Mouse (Mus musculus): Measurements from ENCODE around the gene Acvr1c. TPM values are rescaled to one million over a fixed set of nuclear protein-coding genes. Genes with fewer than 3 reads are reported as not detected.

Acvr1c gene
- polyA plus RNA-seq, 1 experiment: not detected

GRCm38 (mm10) chr2:58281046-58281445 lies 76.6 kb downstream of the Acvr1c start:
- Histone ChIP-seq H3K27ac (ENCODE audit: insufficient read depth, low read length) (no peak overlapping the region), H3K9me3 (replicated peaks; ENCODE audit: control insufficient read depth, insufficient read depth, low read length, poor library complexity, severe bottlenecking) (no peaks in the 10 kb centered on the region), H3K4me1 (ENCODE audit: control insufficient read depth, insufficient read depth, low read length) (no peaks in the 10 kb centered on the region), H3K27me3 (ENCODE audit: control insufficient read depth, insufficient read depth, low read length, poor library complexity, severe bottlenecking) (no peaks in the 10 kb centered on the region), H3K9ac (ENCODE audit: low read depth, poor library complexity, severe bottlenecking) (no peak overlapping the region), H3K4me3 (ENCODE audit: low read depth, low read length) (no peak overlapping the region), H3K36me3 (ENCODE audit: control insufficient read depth, insufficient read depth, low read length, poor library complexity, severe bottlenecking) (no peaks in the 10 kb centered on the region)
- no peak for TF ChIP-seq POLR2A (IDR thresholded peaks at IDR 0.05; ENCODE audit: insufficient read depth, low read length)
- TF ChIP-seq EP300 (IDR thresholded peaks at IDR 0.05; ENCODE audit: insufficient read depth, low read depth, low read length): no peak

- H3K4me3 ChIP-seq (ENCODE audit: low read depth, low read length): no peak overlapping the region
- no peaks in the 10 kb centered on the region for H3K27me3 ChIP-seq (ENCODE audit: control insufficient read depth, insufficient read depth, low read length, poor library complexity, severe bottlenecking)
- no peaks in the 10 kb centered on the region for H3K9me3 ChIP-seq (replicated peaks; ENCODE audit: control insufficient read depth, insufficient read depth, low read length, poor library complexity, severe bottlenecking)
- TF ChIP-seq CTCF (IDR thresholded peaks at IDR 0.05; ENCODE audit: low read depth, low read length): no peak
- TF ChIP-seq EP300 (IDR thresholded peaks at IDR 0.05; ENCODE audit: insufficient read depth, low read depth, low read length): no peak
- TF ChIP-seq POLR2A (IDR thresholded peaks at IDR 0.05; ENCODE audit: insufficient read depth, low read length): no peak
- H3K27ac ChIP-seq (ENCODE audit: insufficient read depth, low read length): no peak overlapping the region
- no peaks in the 10 kb centered on the region for H3K4me1 ChIP-seq (ENCODE audit: control insufficient read depth, insufficient read depth, low read length)
- H3K36me3 ChIP-seq (ENCODE audit: control insufficient read depth, insufficient read depth, low read length, poor library complexity, severe bottlenecking): no peaks in the 10 kb centered on the region
- H3K9ac ChIP-seq (ENCODE audit: low read depth, poor library complexity, severe bottlenecking): no peak overlapping the region
Measured at GRCm38 (mm10) chr2:58279163-58279562, 78.5 kb downstream of the Acvr1c start.

GRCm38 (mm10) chr2:58276454-58276853 lies 81.2 kb downstream of the Acvr1c start:
- TF ChIP-seq EP300 (IDR thresholded peaks at IDR 0.05; ENCODE audit: insufficient read depth, low read depth, low read length) (no peak), CTCF (IDR thresholded peaks at IDR 0.05; ENCODE audit: low read depth, low read length) (no peak), POLR2A (IDR thresholded peaks at IDR 0.05; ENCODE audit: insufficient read depth, low read length) (no peak)
- H3K27ac ChIP-seq (ENCODE audit: insufficient read depth, low read length): no peak overlapping the region
- H3K4me3 ChIP-seq (ENCODE audit: low read depth, low read length): no peak overlapping the region
- H3K27me3 ChIP-seq (ENCODE audit: control insufficient read depth, insufficient read depth, low read length, poor library complexity, severe bottlenecking): no peaks in the 10 kb centered on the region
- H3K36me3 ChIP-seq (ENCODE audit: control insufficient read depth, insufficient read depth, low read length, poor library complexity, severe bottlenecking): no peaks in the 10 kb centered on the region
- no peak overlapping the region for H3K9ac ChIP-seq (ENCODE audit: low read depth, poor library complexity, severe bottlenecking)
- H3K9me3 ChIP-seq (replicated peaks; ENCODE audit: control insufficient read depth, insufficient read depth, low read length, poor library complexity, severe bottlenecking): no peaks in the 10 kb centered on the region
- H3K4me1 ChIP-seq (ENCODE audit: control insufficient read depth, insufficient read depth, low read length): no peaks in the 10 kb centered on the region

- Histone ChIP-seq H3K36me3 (ENCODE audit: control insufficient read depth, insufficient read depth, low read length, poor library complexity, severe bottlenecking) (no peaks in the 10 kb centered on the region), H3K9me3 (replicated peaks; ENCODE audit: control insufficient read depth, insufficient read depth, low read length, poor library complexity, severe bottlenecking) (no peaks in the 10 kb centered on the region), H3K9ac (ENCODE audit: low read depth, poor library complexity, severe bottlenecking) (no peak overlapping the region), H3K27ac (ENCODE audit: insufficient read depth, low read length) (no peak overlapping the region), H3K4me3 (ENCODE audit: low read depth, low read length) (no peak overlapping the region), H3K4me1 (ENCODE audit: control insufficient read depth, insufficient read depth, low read length) (no peaks in the 10 kb centered on the region), H3K27me3 (ENCODE audit: control insufficient read depth, insufficient read depth, low read length, poor library complexity, severe bottlenecking) (no peaks in the 10 kb centered on the region)
- TF ChIP-seq CTCF (IDR thresholded peaks at IDR 0.05; ENCODE audit: low read depth, low read length) (no peak), EP300 (IDR thresholded peaks at IDR 0.05; ENCODE audit: insufficient read depth, low read depth, low read length) (no peak), POLR2A (IDR thresholded peaks at IDR 0.05; ENCODE audit: insufficient read depth, low read length) (no peak)
Measured at GRCm38 (mm10) chr2:58240639-58241038, 117.1 kb downstream of the Acvr1c start.

GRCm38 (mm10) chr2:58237487-58237886 lies 120.2 kb downstream of the Acvr1c start:
- Histone ChIP-seq H3K9ac (ENCODE audit: low read depth, poor library complexity, severe bottlenecking) (no peak overlapping the region), H3K4me3 (ENCODE audit: low read depth, low read length) (no peak overlapping the region), H3K4me1 (ENCODE audit: control insufficient read depth, insufficient read depth, low read length) (no peaks in the 10 kb centered on the region), H3K9me3 (replicated peaks; ENCODE audit: control insufficient read depth, insufficient read depth, low read length, poor library complexity, severe bottlenecking) (no peaks in the 10 kb centered on the region), H3K27ac (ENCODE audit: insufficient read depth, low read length) (no peak overlapping the region), H3K27me3 (ENCODE audit: control insufficient read depth, insufficient read depth, low read length, poor library complexity, severe bottlenecking) (no peaks in the 10 kb centered on the region), H3K36me3 (ENCODE audit: control insufficient read depth, insufficient read depth, low read length, poor library complexity, severe bottlenecking) (no peaks in the 10 kb centered on the region)
- TF ChIP-seq POLR2A (IDR thresholded peaks at IDR 0.05; ENCODE audit: insufficient read depth, low read length) (no peak), EP300 (IDR thresholded peaks at IDR 0.05; ENCODE audit: insufficient read depth, low read depth, low read length) (no peak), CTCF (IDR thresholded peaks at IDR 0.05; ENCODE audit: low read depth, low read length) (no peak)

Other genes with a start within 250 kb of the Acvr1c start
- gene Cytip, start 162.4 kb downstream of the Acvr1c start, polyA plus RNA-seq (2011; ENCODE audit: insufficient read depth, insufficient read length, low read depth, missing spikeins): not detected in 2 replicates
- gene Gm17409, start 112.2 kb upstream of the Acvr1c start, polyA plus RNA-seq (2011; ENCODE audit: insufficient read depth, insufficient read length, low read depth, missing spikeins): not detected in 2 replicates
- gene Acvr1, start 209.3 kb upstream of the Acvr1c start, polyA plus RNA-seq (2011; ENCODE audit: insufficient read depth, insufficient read length, low read depth, missing spikeins): 8.6 and 9.0 TPM in 2 replicates
- gene Upp2, start 209.4 kb upstream of the Acvr1c start, polyA plus RNA-seq (2011; ENCODE audit: insufficient read depth, insufficient read length, low read depth, missing spikeins): 1.4 TPM in 1 of 2 replicates, not detected in the other

Data from ES-Bruce4 (cell line).